Mouse (Mus musculus): ENCODE measurements around the gene Fbxw8. TPM values are rescaled to one million over a fixed set of nuclear protein-coding genes. Genes with fewer than 3 reads are reported as not detected.

The Fbxw8 gene
- polyA plus RNA-seq, 2 experiments = 27.9 to 55.2 TPM

DNA sequence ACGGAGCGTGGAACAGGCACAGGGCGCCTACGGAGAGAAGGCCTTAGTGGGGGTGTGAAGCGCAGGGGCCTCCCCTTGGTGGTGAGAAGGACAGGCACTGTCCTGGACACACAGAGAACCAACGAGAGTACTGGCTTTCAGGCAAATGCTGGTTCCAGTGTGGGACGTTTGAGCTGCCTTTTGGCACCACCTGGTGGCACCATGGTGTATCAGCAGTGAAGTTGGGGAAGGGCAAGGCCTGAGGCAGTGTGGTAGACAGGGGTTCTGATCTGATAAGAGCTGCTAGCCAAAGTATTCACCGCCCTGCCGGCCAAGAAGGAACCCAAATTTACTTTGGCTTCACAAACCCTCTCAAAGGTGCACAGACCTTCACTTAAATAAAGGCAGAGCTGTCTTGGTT lies 85.9 kb downstream of the Fbxw8 start:
- H3K9me3 ChIP-seq (ENCODE audit: control insufficient read depth, low read length) = no peaks in the 10 kb centered on the region
- H3K4me3 ChIP-seq (replicated peaks; ENCODE audit: low read length) = no peak overlapping the region
- H3K27me3 ChIP-seq (ENCODE audit: control insufficient read depth, insufficient read depth, low read length) = no peaks in the 10 kb centered on the region
- peaks cover 74% of the 10 kb centered on the region for H3K36me3 ChIP-seq (ENCODE audit: control insufficient read depth, insufficient read depth, low read length)
- H3K4me2 ChIP-seq (replicated peaks; ENCODE audit: low read depth, low read length, severe bottlenecking) = no peak overlapping the region
- no peak overlapping the region for H3K9ac ChIP-seq (ENCODE audit: low read depth, low read length, severe bottlenecking)
- TF ChIP-seq POLR2A (IDR thresholded peaks at IDR 0.05; ENCODE audit: borderline replicate concordance, extremely low read depth, insufficient read depth, insufficient read length) = no peak
- 46% methylated on average over 9 of the region's 9 CpGs for WGBS
- DNase-seq (ENCODE audit: low spot score) (peak; percentile 70), ATAC-seq (ENCODE audit: low FRiP score, low read depth) (peak; percentile 30; the same call in 1 of the 2 replicates)
- H3K4me1 ChIP-seq (ENCODE audit: control insufficient read depth, insufficient read depth, low read length) = no peaks in the 10 kb centered on the region
- H3K27ac ChIP-seq (replicated peaks; ENCODE audit: low read depth, low read length) = no peak overlapping the region

- H3K27ac ChIP-seq (replicated peaks; ENCODE audit: low read depth, low read length) = no peak overlapping the region
Observed at GRCm38 (mm10) chr5:118067984-118068494, 87.2 kb downstream of the Fbxw8 start.

DNA sequence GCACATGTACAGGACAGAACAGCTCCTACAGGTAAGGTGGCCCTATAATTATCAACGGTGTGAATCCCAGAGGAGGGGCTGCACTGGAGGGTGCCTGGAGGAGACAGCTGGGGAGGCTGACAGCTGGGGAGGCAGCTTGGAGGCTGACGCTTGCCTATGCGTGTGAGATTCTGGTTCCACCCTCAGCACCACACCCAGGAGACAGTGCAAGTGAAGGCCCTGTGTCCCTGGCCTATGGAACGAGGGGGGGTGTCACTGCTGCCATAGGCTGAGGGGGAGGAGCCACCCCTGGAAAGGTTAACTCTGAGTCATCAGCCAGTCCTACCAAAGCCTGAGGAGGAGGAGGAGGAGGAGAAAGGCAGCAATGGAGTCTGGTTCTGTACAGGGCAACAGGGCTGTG lies 87.7 kb downstream of the Fbxw8 start:
- no peak overlapping the region for H3K4me3 ChIP-seq (replicated peaks; ENCODE audit: low read length)
- no peak overlapping the region for H3K4me2 ChIP-seq (replicated peaks; ENCODE audit: low read depth, low read length, severe bottlenecking)
- 67% methylated on average over 4 of the region's 4 CpGs for WGBS
- no peaks in the 10 kb centered on the region for H3K27me3 ChIP-seq (ENCODE audit: control insufficient read depth, insufficient read depth, low read length)
- no peaks in the 10 kb centered on the region for H3K4me1 ChIP-seq (ENCODE audit: control insufficient read depth, insufficient read depth, low read length)
- no peak for DNase-seq (ENCODE audit: low spot score)
- no peak overlapping the region for H3K27ac ChIP-seq (replicated peaks; ENCODE audit: low read depth, low read length)
- ATAC-seq (ENCODE audit: low FRiP score, low read depth) = no peak
- H3K9me3 ChIP-seq (ENCODE audit: control insufficient read depth, low read length) = no peaks in the 10 kb centered on the region
- no peak for TF ChIP-seq POLR2A (IDR thresholded peaks at IDR 0.05; ENCODE audit: borderline replicate concordance, extremely low read depth, insufficient read depth, insufficient read length)
- H3K9ac ChIP-seq (ENCODE audit: low read depth, low read length, severe bottlenecking) = no peak overlapping the region
- peaks cover 68% of the 10 kb centered on the region for H3K36me3 ChIP-seq (ENCODE audit: control insufficient read depth, insufficient read depth, low read length)

More at GRCm38 (mm10) chr5:118067984-118068494, 87.2 kb downstream of the Fbxw8 start:
- DNase-seq (ENCODE audit: low spot score) (no peak), ATAC-seq (ENCODE audit: low FRiP score, low read depth) (no peak)
- Histone ChIP-seq H3K4me2 (replicated peaks; ENCODE audit: low read depth, low read length, severe bottlenecking) (no peak overlapping the region), H3K4me1 (ENCODE audit: control insufficient read depth, insufficient read depth, low read length) (no peaks in the 10 kb centered on the region), H3K27me3 (ENCODE audit: control insufficient read depth, insufficient read depth, low read length) (no peaks in the 10 kb centered on the region), H3K36me3 (ENCODE audit: control insufficient read depth, insufficient read depth, low read length) (peaks cover 72% of the 10 kb centered on the region), H3K9me3 (ENCODE audit: control insufficient read depth, low read length) (no peaks in the 10 kb centered on the region), H3K4me3 (replicated peaks; ENCODE audit: low read length) (no peak overlapping the region), H3K9ac (ENCODE audit: low read depth, low read length, severe bottlenecking) (no peak overlapping the region)
- 90% methylated on average over 9 of the region's 9 CpGs for WGBS
- no peak for TF ChIP-seq POLR2A (IDR thresholded peaks at IDR 0.05; ENCODE audit: borderline replicate concordance, extremely low read depth, insufficient read depth, insufficient read length)

DNA sequence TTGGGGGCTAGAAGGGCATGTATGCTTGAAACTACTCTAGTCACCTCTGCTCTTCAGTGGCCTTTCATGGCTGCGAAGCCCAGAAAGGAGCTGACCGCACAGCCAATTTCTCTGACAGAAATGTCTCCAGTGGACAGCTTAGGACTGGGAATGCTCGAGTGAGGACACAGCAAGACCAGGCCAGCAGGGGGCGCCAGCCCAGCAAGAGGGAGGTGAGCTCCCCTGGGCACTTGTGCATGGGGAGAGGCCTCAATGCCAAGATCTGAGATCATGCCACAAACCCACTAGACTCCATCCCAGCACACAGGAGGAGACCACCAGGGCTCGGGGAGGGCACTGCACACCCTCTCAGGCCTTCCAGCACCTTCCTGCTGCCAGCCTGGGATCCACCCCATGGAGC lies 88.4 kb downstream of the Fbxw8 start:
- WGBS = 65% methylated on average over 5 of the region's 5 CpGs
- peaks cover 64% of the 10 kb centered on the region for H3K36me3 ChIP-seq (ENCODE audit: control insufficient read depth, insufficient read depth, low read length)
- no peaks in the 10 kb centered on the region for H3K4me1 ChIP-seq (ENCODE audit: control insufficient read depth, insufficient read depth, low read length)
- no peak for TF ChIP-seq POLR2A (IDR thresholded peaks at IDR 0.05; ENCODE audit: borderline replicate concordance, extremely low read depth, insufficient read depth, insufficient read length)
- H3K4me3 ChIP-seq (replicated peaks; ENCODE audit: low read length) = no peak overlapping the region
- H3K4me2 ChIP-seq (replicated peaks; ENCODE audit: low read depth, low read length, severe bottlenecking) = no peak overlapping the region
- peak; percentile 32 for DNase-seq (ENCODE audit: low spot score)
- H3K9ac ChIP-seq (ENCODE audit: low read depth, low read length, severe bottlenecking) = no peak overlapping the region
- no peak for ATAC-seq (ENCODE audit: low FRiP score, low read depth)
- no peaks in the 10 kb centered on the region for H3K9me3 ChIP-seq (ENCODE audit: control insufficient read depth, low read length)
- H3K27me3 ChIP-seq (ENCODE audit: control insufficient read depth, insufficient read depth, low read length) = no peaks in the 10 kb centered on the region
- H3K27ac ChIP-seq (replicated peaks; ENCODE audit: low read depth, low read length) = no peak overlapping the region

GRCm38 (mm10) chr5:118065516-118066255 lies 89.6 kb downstream of the Fbxw8 start:
- H3K9me3 ChIP-seq (ENCODE audit: control insufficient read depth, low read length) = no peaks in the 10 kb centered on the region
- no peak overlapping the region for H3K4me2 ChIP-seq (replicated peaks; ENCODE audit: low read depth, low read length, severe bottlenecking)
- no peak for TF ChIP-seq POLR2A (IDR thresholded peaks at IDR 0.05; ENCODE audit: borderline replicate concordance, extremely low read depth, insufficient read depth, insufficient read length)
- no peaks in the 10 kb centered on the region for H3K4me1 ChIP-seq (ENCODE audit: control insufficient read depth, insufficient read depth, low read length)
- no peaks in the 10 kb centered on the region for H3K27me3 ChIP-seq (ENCODE audit: control insufficient read depth, insufficient read depth, low read length)
- H3K36me3 ChIP-seq (ENCODE audit: control insufficient read depth, insufficient read depth, low read length) = peaks cover 62% of the 10 kb centered on the region
- H3K27ac ChIP-seq (replicated peaks; ENCODE audit: low read depth, low read length) = no peak overlapping the region
- no peak for DNase-seq (ENCODE audit: low spot score)
- WGBS = 92% methylated on average over 19 of the region's 19 CpGs
- no peak overlapping the region for H3K4me3 ChIP-seq (replicated peaks; ENCODE audit: low read length)
- no peak for ATAC-seq (ENCODE audit: low FRiP score, low read depth)
- no peak overlapping the region for H3K9ac ChIP-seq (ENCODE audit: low read depth, low read length, severe bottlenecking)
